Mouse (Mus musculus) megakaryocyte, adult 5-6 weeks (primary cell): ENCODE measurements around the gene Sap30bp. TPM values are rescaled to one million over a fixed set of nuclear protein-coding genes. Genes with fewer than 3 reads are reported as not detected.

Experiments used
- total RNA-seq, 2 experiments: library from RNA; stranded (forward) in 1 of 2; stranded (reverse) in 1 of 2; fragments of 153-499, 151-499 nt in 1 of 2; fragments of 221-1000, 200-1000 nt in 1 of 2; gene quantifications; 2 replicates each; pipeline versions ENCODE4 v1.2.3 to v1.2.4; 2015 to 2017

Sap30bp gene
- total RNA-seq, 2 experiments from 2014 or later = 22.6 to 190 TPM

Other genes starting within 250 kb of the Sap30bp start
- 109 TPM in 2 replicates for gene Grb2, start 224.7 kb upstream of the Sap30bp start, total RNA-seq (2015)
- gene Grb2, start 224.7 kb upstream of the Sap30bp start, total RNA-seq (2017) = 68.7 and 124 TPM in 2 replicates
- 16.1 and 17.1 TPM in 2 replicates for gene Tmem94, start 167.8 kb upstream of the Sap30bp start, total RNA-seq (2015)
- gene Tmem94, start 167.8 kb upstream of the Sap30bp start, total RNA-seq (2017) = 15.9 and 18.8 TPM in 2 replicates
- gene Caskin2, start 119.6 kb upstream of the Sap30bp start, total RNA-seq (2015) = 1.6 and 2.5 TPM in 2 replicates
- gene Caskin2, start 119.6 kb upstream of the Sap30bp start, total RNA-seq (2017) = 1.7 and 3.0 TPM in 2 replicates
- gene Tsen54, start 118.6 kb upstream of the Sap30bp start, total RNA-seq (2015) = 2.6 and 5.4 TPM in 2 replicates
- gene Tsen54, start 118.6 kb upstream of the Sap30bp start, total RNA-seq (2017) = 7.0 and 16.3 TPM in 2 replicates
- gene Llgl2, start 109.2 kb upstream of the Sap30bp start, total RNA-seq (2015) = 3.4 and 5.0 TPM in 2 replicates
- gene Llgl2, start 109.2 kb upstream of the Sap30bp start, total RNA-seq (2017) = 5.2 and 6.0 TPM in 2 replicates
- gene Myo15b, start 74.9 kb upstream of the Sap30bp start, total RNA-seq (2015) = 0.51 TPM in 1 of 2 replicates, not detected in the other
- 0.04 and 0.33 TPM in 2 replicates for gene Myo15b, start 74.9 kb upstream of the Sap30bp start, total RNA-seq (2017)
- gene Smim5, start 33.3 kb upstream of the Sap30bp start, total RNA-seq (2015) = 37.5 and 48.1 TPM in 2 replicates
- 40.4 and 42.5 TPM in 2 replicates for gene Smim5, start 33.3 kb upstream of the Sap30bp start, total RNA-seq (2017)
- gene Smim6, start 21.3 kb upstream of the Sap30bp start, total RNA-seq (2015) = 2.7 and 4.9 TPM in 2 replicates
- 0.73 TPM in 1 of 2 replicates, not detected in the other for gene Smim6, start 21.3 kb upstream of the Sap30bp start, total RNA-seq (2017)
- 13.2 and 19.9 TPM in 2 replicates for gene Recql5, start 195 bp downstream of the Sap30bp start, total RNA-seq (2015)
- gene Recql5, start 195 bp downstream of the Sap30bp start, total RNA-seq (2017) = 19.9 and 22.5 TPM in 2 replicates
- 0.09 TPM in 1 of 2 replicates, not detected in the other for gene Itgb4, start 41.4 kb downstream of the Sap30bp start, total RNA-seq (2015)
- not detected in 2 replicates for gene Itgb4, start 41.4 kb downstream of the Sap30bp start, total RNA-seq (2017)
- 4.6 and 5.0 TPM in 2 replicates for gene Galk1, start 79.4 kb downstream of the Sap30bp start, total RNA-seq (2015)
- 10.4 and 10.8 TPM in 2 replicates for gene Galk1, start 79.4 kb downstream of the Sap30bp start, total RNA-seq (2017)
- gene H3f3b, start 94.7 kb downstream of the Sap30bp start, total RNA-seq (2015) = 756 and 808 TPM in 2 replicates
- 735 and 795 TPM in 2 replicates for gene H3f3b, start 94.7 kb downstream of the Sap30bp start, total RNA-seq (2017)
- 10.1 and 10.5 TPM in 2 replicates for gene Unk, start 97.0 kb downstream of the Sap30bp start, total RNA-seq (2015)
- 7.8 and 8.3 TPM in 2 replicates for gene Unk, start 97.0 kb downstream of the Sap30bp start, total RNA-seq (2017)
- 16.5 and 18.2 TPM in 2 replicates for gene Unc13d, start 144.7 kb downstream of the Sap30bp start, total RNA-seq (2015)
- gene Unc13d, start 144.7 kb downstream of the Sap30bp start, total RNA-seq (2017) = 26.7 and 27.7 TPM in 2 replicates
- 89.9 and 100 TPM in 2 replicates for gene Wbp2, start 153.7 kb downstream of the Sap30bp start, total RNA-seq (2015)
- gene Wbp2, start 153.7 kb downstream of the Sap30bp start, total RNA-seq (2017) = 39.5 and 49.8 TPM in 2 replicates
- 0.47 TPM in 1 of 2 replicates, not detected in the other for gene Trim47, start 193.9 kb downstream of the Sap30bp start, total RNA-seq (2015)
- 0.07 TPM in 1 of 2 replicates, not detected in the other for gene Trim47, start 193.9 kb downstream of the Sap30bp start, total RNA-seq (2017)
- gene Trim65, start 197.8 kb downstream of the Sap30bp start, total RNA-seq (2015) = 15.8 and 15.9 TPM in 2 replicates
- gene Trim65, start 197.8 kb downstream of the Sap30bp start, total RNA-seq (2017) = 7.9 and 10.7 TPM in 2 replicates
- gene Mrpl38, start 205.6 kb downstream of the Sap30bp start, total RNA-seq (2015) = 14.6 and 17.3 TPM in 2 replicates
- 6.9 and 10.0 TPM in 2 replicates for gene Mrpl38, start 205.6 kb downstream of the Sap30bp start, total RNA-seq (2017)
- gene Fbf1, start 234.9 kb downstream of the Sap30bp start, total RNA-seq (2015) = 2.9 and 5.9 TPM in 2 replicates
- 5.7 and 6.3 TPM in 2 replicates for gene Fbf1, start 234.9 kb downstream of the Sap30bp start, total RNA-seq (2017)